Mouse (Mus musculus) central nervous system, embryonic 11.5 days (tissue): ENCODE measurements around the gene Srpr. TPM values are rescaled to one million over a fixed set of nuclear protein-coding genes. Genes with fewer than 3 reads are reported as not detected.

ENCODE experiments used
- polyA plus RNA-seq: library from polyadenylated mRNA; depleted of rRNA; stranded (reverse); fragments of >200 nt; gene quantifications from 2 replicates; pipeline ENCODE4 v1.2.3, GENCODE M21; 2012; rRNA removed

Gene Srpr
- 43.5 and 68.3 TPM in 2 replicates for polyA plus RNA-seq

DNA sequence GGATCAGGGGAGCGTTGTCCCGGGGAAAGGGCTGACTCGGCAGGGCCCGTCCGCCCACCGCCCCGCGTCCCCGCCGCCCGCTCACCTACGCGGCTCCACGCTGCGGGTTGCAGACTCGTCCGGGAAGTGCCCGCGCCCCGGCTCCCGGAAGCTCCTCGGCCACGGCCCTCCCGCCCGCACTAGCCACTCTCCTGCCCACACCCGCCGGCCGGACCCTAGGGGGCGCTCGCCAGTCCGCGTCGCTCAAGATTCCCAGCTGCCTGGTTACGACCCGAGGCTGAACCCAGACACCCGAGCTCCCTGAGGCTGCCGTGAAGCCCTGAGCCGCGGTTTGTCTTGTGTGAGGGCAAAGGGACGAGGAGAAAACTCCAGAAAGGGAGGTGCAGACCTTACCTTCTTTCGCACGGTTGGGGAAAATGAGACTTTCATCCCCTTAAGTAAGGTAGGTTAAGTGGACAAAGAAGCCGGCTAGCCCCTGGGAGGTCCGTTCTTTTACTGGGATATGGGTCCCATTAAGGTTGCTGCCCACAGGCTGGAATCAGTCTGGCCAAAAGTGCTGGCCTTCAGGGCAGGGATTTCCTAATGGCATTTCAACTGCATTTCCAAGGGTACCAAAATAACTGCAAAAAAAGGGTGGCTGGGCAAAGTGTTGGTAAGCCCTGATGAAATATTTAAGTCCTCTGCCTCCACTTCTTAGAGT is at the start of gene Srpr, which contains the start of gene Tirap:
TSS of gene Srpr (plus strand) at position 404 of the 700 bp plus-strand sequence.
TSS of gene Tirap (minus strand) at position 520 of the 700 bp plus-strand sequence.

DNA sequence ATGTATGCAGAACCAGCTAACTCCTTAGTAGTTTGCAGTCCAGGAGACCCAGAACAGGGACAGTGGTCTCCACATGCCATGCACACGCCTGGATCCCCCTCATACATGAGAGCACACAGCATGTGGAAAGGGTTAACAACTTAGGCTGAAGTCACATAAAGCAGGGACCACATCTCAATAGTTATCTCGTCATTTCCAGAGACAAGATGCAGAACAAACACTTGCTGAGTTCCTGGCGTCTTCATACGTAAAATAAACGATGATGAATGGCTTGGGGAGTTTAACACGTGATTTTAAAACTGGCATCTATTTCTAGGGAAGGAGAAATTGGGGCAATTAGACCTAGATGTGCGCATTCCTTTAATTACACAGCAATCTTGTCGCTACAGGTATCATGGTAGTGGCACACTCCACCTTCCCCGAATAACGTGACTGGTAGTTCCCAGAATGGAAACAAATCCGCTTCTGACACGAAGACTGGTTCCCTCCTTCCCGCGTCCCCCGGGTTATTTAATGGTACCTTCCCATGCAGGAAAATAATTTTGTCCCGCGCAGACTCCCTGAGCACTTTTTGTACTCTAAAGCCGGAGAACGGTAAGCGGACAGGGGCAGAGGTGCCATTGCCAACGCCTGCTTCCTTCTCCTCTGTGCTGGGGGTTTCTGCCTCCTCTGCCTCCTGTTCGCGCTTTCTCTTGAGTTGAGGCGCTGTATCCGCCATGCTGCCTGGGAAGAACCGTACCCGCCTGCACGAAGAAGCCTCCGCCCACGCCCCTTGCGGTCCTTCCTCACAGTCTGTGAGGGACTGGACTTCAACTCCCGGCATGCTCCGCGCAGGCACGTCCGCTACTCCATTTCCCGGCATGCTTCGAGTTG is 24.5 kb upstream of the Srpr start, which contains the start of gene Dcps:
TSS of gene Dcps (minus strand) at position 811 of the 873 bp plus-strand sequence.

DNA sequence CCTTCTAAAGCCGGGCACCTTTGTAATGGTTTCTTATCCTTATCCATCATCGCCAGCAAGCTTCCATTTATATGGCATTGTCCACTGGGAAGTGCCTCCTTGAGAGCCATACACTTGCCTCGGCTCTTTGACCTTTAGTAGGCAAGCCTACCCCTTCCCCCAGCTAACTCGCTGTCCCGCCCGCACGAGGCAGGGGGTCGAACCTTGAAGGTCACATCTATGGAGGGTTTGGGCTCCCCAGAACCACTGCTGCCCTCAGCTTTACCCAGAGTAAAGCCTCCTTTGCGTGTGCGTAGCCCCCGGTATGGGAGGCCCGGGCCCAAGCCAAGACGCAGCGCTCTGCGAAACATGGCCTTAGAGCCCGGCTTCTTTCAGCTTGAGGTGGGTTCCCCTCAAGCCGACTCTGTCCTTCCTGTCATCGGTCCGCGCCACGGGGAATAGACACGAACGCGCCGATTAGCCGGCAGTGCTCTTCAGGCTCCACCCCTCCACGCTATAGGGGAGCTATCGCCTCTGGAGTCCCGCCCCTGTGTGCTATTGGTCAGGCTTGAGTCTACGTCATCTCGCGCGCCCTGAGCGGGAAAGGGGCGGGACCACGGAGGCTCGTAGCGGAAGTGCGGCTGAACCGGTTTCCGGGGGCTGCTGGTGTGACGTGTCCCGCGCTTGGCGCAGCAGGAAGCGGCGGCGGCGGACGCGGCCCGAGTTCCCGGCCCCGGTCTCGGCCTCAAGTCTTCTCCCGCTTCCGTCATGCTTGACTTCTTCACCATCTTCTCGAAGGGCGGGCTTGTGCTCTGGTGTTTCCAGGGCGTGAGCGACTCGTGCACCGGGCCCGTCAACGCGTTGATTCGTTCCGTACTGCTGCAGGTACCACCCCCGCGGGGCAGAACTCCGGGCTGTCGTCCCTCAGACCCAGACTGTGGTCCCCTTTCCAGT is 10.8 kb downstream of the Srpr start, which contains the start of gene Foxred1:
TSS of gene Foxred1 (minus strand) at position 514 of the 933 bp plus-strand sequence.

DNA sequence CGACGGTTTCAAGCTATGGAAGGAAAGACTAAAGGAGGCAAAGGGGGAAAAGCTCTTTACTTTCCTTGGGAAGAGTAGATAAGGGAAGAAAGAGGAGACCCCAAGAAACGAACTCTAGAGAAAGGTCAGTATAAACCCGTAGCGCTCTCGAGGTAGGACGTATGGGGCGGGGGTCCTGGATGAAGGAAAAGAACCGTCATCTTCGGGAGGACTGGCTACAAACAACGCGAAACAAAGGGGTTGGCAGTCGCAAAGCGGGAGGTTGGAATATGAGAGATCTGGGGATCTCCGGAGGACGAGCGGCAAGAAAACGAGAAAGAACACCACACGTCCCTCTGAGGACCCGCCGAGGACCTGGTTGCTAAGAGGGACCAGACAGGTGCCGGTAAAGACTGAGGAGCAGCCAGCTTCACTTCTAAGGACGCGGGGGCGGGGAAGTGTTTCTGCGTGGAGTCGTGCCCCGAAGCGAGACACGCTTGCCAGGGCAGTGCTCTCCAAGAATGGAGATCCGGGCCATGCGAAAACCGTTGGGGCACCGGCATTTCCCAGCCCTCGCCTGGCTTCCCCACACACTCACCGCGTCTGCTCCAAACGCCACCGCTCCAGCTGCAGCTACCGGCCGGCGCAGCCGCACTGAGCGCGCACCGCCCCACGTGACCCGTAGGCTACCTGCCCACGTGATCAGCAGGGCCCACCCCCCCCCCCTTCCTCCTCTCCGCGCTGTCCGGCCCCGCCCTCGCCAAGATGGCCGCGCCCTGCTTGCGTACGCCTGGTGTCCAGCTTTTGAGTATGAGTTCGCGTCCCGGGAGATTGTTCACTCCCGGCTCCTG is 67.4 kb downstream of the Srpr start, which contains the start of the genes Fam118b and Rpusd4:
TSS of gene Fam118b (minus strand) at position 660 of the 830 bp plus-strand sequence.
TSS of gene Rpusd4 (plus strand) at position 720 of the 830 bp plus-strand sequence.

Other genes with a start within 250 kb of the Srpr start
- gene St3gal4, start 80.9 kb upstream of the Srpr start, polyA plus RNA-seq = 4.2 and 6.8 TPM in 2 replicates
- gene Dcps, start 24.1 kb upstream of the Srpr start, polyA plus RNA-seq = 63.6 and 74.3 TPM in 2 replicates
- gene Tirap, start 116 bp downstream of the Srpr start, polyA plus RNA-seq = 7.5 and 10.1 TPM in 2 replicates
- 36.3 and 51.0 TPM in 2 replicates for gene Foxred1, start 10.9 kb downstream of the Srpr start, polyA plus RNA-seq
- 31.9 and 42.9 TPM in 2 replicates for gene Fam118b, start 67.6 kb downstream of the Srpr start, polyA plus RNA-seq
- 20.0 and 25.6 TPM in 2 replicates for gene Rpusd4, start 67.7 kb downstream of the Srpr start, polyA plus RNA-seq
- gene Cdon, start 221.0 kb downstream of the Srpr start, polyA plus RNA-seq = 22.4 and 32.9 TPM in 2 replicates